Mouse (Mus musculus): ENCODE results near the gene Gm10577.
A peak's percentile ranks its signal among the peaks of the same experiment; 100 is the strongest.

Gene Gm10577

DNA sequence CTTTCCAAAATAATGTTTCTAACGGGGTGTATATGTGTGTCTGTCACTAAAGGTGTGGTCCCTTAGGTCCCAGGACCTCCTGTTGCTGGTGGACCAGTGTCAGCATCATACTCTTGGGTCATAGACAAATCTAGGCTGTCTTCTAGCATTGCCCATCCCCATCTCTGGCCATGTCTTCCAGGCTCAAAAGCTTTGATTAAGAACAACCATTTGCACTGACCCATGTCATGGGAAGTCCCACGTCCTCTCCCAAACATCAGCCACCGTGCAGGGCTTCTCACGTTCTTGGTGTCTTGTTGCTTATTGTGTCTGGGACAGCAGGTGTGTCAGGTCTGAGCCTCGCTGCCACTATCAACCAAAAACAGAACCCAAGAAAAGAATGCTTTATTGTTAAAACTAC lies 24.9 kb downstream of the Gm10577 start:
- no peak for DNase-seq (ENCODE audit: low spot score in 2 of 2)

DNA sequence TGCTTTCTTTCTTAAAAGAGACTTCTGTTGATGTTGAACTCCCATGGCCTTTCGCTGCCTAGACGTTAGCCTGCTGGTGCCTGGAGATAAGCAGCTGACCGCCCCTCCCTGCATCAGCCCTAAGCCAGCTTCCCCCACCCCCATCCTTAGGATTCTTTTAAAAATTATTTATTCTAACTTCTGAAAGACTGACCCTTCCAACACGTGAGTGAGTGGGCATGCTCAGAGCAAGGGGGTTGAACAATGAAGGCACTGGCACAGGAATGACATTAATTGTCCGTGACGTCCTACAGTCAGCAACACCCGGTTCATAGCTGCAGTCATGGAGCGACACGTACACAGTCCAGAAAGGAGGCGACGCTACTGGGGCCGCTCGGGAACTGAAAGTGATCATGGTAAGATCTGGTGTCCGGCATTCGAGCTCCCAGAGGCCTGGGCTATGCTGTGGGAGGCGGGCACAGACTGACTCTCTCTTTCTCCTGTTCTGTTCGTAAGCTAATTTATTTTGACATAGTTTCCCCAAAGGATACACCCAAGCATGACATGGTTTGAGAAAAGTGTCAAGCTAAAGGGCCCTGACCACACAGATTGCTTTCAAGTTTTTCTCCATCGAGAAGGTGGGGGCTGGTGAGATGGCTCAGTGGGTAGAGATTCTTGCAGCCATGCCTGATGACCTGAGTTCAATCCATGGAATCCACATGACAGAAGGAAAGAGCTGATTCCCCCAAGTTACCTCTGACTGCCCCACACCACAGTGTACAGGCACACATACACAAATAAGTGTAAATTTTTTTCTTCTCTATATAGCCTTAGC lies 25.8 kb downstream of the Gm10577 start:
- DNase-seq (ENCODE audit: low spot score in 2 of 2) = no peak

DNA sequence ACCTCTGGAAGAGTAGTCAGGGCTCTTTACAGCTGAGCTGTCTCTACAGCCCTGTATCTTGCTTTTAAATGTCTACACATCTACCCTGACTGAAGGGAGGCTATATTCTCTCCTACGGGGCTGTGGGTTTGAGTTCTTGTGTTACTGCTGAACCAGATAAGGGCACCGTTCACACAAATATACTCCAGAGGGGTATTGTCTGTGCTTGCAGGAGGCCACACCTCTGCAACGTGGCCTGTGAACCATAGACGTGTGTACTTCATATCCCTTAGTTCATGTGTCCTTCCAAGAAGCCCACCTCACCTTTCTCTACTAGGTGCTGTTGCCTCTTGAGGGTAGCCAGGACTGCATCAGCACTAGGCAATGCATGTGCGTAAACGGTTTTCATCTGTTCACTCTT lies 28.4 kb downstream of the Gm10577 start:
- DNase-seq (ENCODE audit: low spot score in 2 of 2) = peak in 1 of 2 experiments; percentile 10

DNA sequence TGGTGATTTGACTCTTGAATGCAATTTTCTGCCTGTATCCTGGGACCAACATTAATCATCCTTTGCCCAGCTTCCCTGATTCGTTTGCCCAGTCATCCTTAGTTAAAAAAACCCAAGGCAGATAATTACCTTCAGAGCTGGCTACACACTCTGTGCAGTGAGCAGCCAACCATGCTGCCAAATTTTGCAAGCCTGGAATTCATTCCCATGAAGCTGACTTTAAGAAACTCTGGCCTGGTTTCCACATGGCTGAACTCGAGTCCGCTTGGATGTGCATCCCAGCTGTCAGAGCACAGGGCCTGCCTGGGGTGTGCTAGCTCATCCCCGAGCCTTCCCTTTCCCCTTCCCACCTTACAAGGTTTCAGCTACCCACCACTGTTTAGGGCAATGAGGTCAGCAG lies 29.5 kb downstream of the Gm10577 start:
- peak; percentile 18 to 38 for DNase-seq (ENCODE audit: low spot score in 2 of 2)

DNA sequence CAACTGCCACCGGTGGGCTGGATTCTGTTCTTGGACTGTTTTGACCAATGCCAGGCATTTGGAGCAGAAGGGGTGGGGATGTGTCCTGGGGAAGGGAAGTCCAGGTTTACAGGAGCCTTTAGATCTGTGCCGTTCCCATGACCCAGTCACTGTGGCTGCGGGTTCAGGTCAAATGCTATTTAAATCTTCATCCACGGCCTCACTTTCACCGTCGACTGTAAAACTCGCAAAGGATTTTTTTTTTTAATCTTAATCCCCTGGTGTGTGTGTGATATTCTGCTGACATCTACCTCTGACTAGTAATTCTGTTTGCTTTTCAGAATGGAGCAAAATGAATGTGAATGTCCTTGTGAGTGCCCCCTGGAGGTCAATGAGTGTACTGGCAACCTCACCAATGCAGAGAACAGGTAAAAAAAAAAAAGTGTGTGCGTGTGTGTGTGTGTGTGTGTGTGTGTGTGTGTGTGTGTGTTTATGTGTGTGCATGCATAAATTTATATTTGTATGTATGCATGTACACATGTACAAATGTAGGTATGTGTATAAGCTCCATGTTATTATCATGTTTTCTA lies 32.2 kb downstream of the Gm10577 start:
- DNase-seq (ENCODE audit: low spot score in 2 of 2) = peak in 1 of 2 experiments; percentile 17

DNA sequence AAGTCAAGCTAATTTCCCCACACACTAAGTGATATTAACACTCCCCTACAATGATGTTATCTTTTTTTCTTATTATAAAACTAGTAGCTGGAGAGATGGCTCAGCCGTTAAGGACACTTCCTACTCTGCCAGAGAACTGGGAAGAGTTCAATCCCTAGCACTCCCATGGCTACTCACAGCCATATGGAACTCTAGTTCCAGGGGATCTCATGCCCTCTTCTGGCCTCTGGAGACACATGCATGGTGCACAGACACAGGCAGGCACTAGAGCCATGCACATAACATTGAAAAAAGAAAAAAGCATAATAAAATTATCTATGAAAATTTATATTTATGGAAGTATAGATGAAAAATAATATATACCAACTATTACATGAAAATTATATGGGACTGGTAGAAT lies 33.3 kb downstream of the Gm10577 start:
- no peak for DNase-seq (ENCODE audit: low spot score in 2 of 2)

DNA sequence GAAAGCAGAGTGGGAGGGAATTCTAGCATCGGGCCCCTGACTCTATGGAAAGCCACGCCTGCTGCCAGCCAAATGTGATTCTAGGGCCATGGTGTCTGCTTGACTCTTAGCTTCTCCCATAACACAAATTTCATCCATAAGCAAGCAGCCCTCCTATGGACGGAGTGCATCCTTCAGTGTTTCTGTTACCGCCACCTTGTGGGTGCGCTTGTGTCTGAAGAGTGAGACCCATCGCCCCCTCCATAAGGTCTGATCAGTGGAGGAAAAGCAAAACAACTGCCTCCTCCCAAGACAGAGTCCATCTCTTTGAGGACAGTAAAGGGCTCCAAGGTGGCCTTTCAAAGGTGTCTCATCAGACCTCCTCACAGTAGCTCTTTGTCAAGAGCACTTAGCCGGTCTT lies 43.0 kb downstream of the Gm10577 start:
- DNase-seq (ENCODE audit: low spot score in 2 of 2) = no peak

DNA sequence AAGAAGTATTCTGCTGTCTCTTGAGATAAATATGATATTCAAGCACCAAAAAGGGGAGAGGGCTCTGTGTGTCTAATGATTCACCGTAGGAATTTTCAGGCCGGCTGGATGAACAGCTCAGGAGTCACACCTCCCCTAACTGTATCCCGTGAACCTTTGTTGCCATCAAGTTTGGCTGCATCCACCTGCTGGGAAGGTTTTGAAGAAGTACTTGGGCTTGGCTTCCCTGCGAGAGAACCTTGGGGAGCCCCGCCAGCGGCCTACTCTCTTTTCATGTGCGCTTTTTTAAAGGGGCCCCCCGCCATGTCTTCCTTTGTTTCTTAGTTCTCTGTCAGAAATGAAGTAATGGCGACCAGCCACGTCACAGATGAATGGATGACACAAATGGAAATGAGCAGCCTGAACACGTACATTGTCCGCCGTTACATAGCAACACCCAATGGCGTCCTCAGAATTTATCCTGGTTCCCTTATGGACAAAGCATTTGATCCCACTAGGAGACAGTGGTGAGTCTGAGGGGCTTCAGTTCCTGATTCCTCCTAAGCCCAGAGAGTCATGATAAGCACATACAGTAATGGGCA lies 46.0 kb downstream of the Gm10577 start:
- DNase-seq (ENCODE audit: low spot score in 2 of 2) = no peak

DNA sequence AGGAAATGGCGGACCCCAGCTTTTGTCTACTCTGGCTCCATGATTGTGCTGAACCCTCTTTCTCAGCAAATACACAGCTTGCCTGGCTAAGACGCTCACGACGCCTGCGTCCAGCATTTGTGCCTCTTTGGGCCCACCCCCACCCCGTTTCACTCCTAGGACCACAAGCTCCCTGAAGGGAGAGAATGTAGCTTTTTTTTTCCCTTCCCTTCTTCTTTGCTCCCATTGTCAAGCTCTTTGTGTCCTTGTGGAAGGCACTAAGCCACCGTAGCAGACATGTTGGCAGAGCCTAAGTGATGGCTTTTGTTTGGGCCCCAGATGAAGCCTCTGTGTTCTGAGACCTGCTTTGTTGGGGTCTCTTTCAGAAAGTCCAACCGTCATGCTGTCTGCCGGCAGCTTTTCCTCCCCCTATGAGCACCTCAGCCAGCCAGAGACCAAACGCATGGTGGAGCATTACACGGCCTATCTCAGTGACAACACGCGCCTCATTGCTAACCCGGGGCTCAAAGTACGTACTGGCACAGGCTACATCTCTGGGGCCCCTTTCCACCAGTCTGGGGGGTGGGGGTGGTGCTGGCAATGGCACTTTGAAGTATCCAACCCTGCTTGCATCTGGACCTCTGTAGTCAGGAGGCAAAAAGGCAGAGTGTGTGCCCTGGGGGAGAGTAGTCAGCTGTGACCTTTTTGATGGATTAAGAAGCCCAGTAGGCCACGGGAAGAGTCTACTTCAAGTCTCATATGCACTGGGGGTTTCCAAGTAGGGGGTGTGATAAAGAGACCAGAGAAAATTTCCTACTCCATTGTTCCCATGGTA lies 46.6 kb downstream of the Gm10577 start:
- peak in 1 of 2 experiments; percentile 40 for DNase-seq (ENCODE audit: low spot score in 2 of 2)

Measured in cerebellum, postnatal 4 days (tissue).